Mouse (Mus musculus) thymus, adult 2 months (tissue): Measurements from ENCODE around the gene Ccdc43.

Experiments
- CTCF ChIP-seq: fragments of 200-500 bp; IDR thresholded peaks from 2 replicates; pipeline ENCODE4 v1.5.1; 2012; ENCODE audit warnings: mild to moderate bottlenecking, control low read depth, low read length, moderate library complexity, borderline replicate concordance; ENCODE audit not compliant: control insufficient read depth, poor library complexity, insufficient read depth; ENCODE audit errors: extremely low read depth
- POLR2A ChIP-seq: fragments of 200-500 bp; IDR thresholded peaks from 2 replicates; pipeline ENCODE4 v1.6.1; 2012; ENCODE audit warnings: mild to moderate bottlenecking, low read length, control low read depth, moderate library complexity; ENCODE audit not compliant: control insufficient read depth, poor library complexity, insufficient read depth; ENCODE audit errors: extremely low read depth

GRCm38 (mm10) chr11:102646226-102646625 is 51.4 kb downstream of the Ccdc43 start:
- TF ChIP-seq CTCF (no peak), POLR2A (no peak)
